Mouse (Mus musculus): ENCODE data around the gene Srcap. TPM values are rescaled to one million over a fixed set of nuclear protein-coding genes. Genes with fewer than 3 reads are reported as not detected.

The Srcap gene
- polyA plus RNA-seq, 1 experiment from 2014 or later = 37.9 TPM

DNA sequence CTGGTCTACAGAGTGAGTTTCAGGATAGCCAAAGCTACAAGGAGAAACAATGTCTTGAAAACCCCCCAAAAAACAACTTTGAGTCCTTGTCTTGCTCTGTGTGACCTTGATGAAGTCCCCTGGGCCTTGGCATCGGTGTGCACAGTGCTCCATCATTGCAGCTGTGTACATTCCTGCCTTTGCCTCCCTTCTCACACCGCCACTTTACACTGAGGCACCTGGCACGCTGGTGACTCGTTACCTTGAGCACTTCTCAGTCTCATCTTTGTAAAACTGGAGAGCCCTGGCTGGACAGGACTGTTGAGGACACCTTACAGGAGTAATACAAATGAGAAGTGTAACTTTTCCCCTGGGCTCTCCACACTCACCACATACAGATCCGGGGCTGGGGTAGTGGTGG, 75.4 kb downstream of the Srcap start:
- no peak for ATAC-seq
- no peaks in the 10 kb centered on the region for H3K27me3 ChIP-seq (replicated peaks; ENCODE audit: control insufficient read depth, insufficient read depth, low read length)
- WGBS = 71% methylated on average over 5 of the region's 5 CpGs
- no peaks in the 10 kb centered on the region for H3K9me3 ChIP-seq (ENCODE audit: control insufficient read depth, low read length)
- H3K4me2 ChIP-seq (ENCODE audit: low read length) = peak overlapping the region; percentile 76
- H3K4me1 ChIP-seq (ENCODE audit: control insufficient read depth, insufficient read depth, low read depth, low read length) = peaks cover 13% of the 10 kb centered on the region
- H3K27ac ChIP-seq (ENCODE audit: low read depth, low read length) = no peak overlapping the region
- H3K9ac ChIP-seq (ENCODE audit: low read depth, low read length) = peak overlapping the region; percentile 49
- peaks cover 28% of the 10 kb centered on the region for H3K36me3 ChIP-seq (ENCODE audit: control insufficient read depth, insufficient read depth, low read length)
- H3K4me3 ChIP-seq (ENCODE audit: low read length) = peak overlapping the region; percentile 84

DNA sequence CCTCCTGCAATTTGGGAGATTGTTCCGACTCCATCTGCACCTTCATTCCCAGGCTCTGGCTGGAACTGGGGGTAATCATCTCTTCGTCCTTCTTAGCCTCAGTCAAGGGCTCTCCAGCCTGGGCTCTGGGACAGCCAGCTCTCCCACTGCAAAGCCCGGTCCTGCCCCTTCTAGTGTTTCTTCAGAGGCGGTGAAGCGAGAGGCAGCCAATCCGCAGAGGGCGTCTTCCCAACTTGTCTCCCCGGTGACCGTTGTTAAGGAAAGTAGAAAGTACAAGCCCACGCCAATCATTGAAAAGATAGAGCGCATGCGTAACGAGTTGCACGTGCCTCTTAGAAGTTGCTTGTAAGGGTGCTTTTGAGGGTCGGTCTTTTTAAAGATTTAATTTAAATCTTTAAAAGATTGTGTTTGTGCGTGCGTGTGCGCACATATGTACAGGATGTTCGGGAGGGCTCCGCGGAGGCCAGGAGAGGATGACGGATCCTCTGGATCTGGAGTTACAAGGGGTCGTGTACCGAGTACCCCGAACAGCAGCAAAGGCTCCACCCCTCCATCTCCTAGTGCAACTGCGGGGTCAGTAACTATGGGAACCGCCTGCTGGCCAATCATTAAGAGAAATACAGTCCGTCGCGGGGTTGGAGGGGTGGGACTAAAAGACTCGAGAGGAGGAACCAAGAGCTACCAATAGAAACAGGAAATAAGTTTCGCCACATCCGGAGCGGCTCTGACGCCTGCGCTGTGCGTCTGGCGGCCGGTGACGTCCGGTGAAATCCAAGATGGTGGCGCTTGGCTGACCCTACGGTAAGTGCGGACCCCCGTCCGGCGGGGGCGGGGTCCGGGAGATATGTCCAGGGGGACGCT, 76.5 kb downstream of the Srcap start, which contains the start of the genes Ccdc189 and Rnf40:
TSS of gene Ccdc189 (minus strand) at position 585 of the 861 bp plus-strand sequence.
TSS of gene Rnf40 (plus strand) at position 757 of the 861 bp plus-strand sequence.
- peak within 1 kb of the TSS; percentile 84 for H3K4me3 ChIP-seq (ENCODE audit: low read length)
- peak within 1 kb of the TSS; percentile 76 for H3K4me2 ChIP-seq (ENCODE audit: low read length)
- ATAC-seq = peak; percentile 99
- H3K9me3 ChIP-seq (ENCODE audit: control insufficient read depth, low read length) = no peaks in the 10 kb centered on the region
- H3K27ac ChIP-seq (ENCODE audit: low read depth, low read length) = peak within 1 kb of the TSS; percentile 75
- under 1% methylated on average over 49 of the region's 50 CpGs for WGBS
- H3K27me3 ChIP-seq (replicated peaks; ENCODE audit: control insufficient read depth, insufficient read depth, low read length) = no peaks in the 10 kb centered on the region
- peaks cover 28% of the 10 kb centered on the region for H3K36me3 ChIP-seq (ENCODE audit: control insufficient read depth, insufficient read depth, low read length)
- H3K4me1 ChIP-seq (ENCODE audit: control insufficient read depth, insufficient read depth, low read depth, low read length) = peaks cover 13% of the 10 kb centered on the region
- peak within 1 kb of the TSS; percentile 84 for H3K9ac ChIP-seq (ENCODE audit: low read depth, low read length)

DNA sequence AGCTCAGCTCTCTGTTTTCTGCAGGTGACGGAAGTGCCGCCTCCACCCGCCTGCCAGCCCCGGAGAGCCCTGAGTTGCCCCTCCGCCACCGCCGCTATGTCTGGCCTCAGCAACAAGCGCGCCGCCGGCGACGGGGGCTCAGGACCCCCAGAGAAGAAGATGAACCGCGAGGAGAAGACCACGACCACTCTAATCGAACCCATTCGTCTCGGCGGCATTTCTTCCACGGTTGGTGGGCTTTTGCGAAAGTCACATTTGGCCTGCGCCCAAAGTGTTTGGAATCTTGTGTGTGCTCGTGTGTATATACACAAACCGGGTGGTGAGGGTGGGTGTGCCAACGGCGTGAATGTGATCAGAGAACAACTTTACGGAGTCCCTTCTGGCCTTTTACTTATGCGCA, 77.1 kb downstream of the Srcap start:
- Histone ChIP-seq H3K27ac (ENCODE audit: low read depth, low read length) (peak overlapping the region; percentile 75), H3K36me3 (ENCODE audit: control insufficient read depth, insufficient read depth, low read length) (peaks cover 28% of the 10 kb centered on the region), H3K9me3 (ENCODE audit: control insufficient read depth, low read length) (no peaks in the 10 kb centered on the region), H3K4me1 (ENCODE audit: control insufficient read depth, insufficient read depth, low read depth, low read length) (peaks cover 13% of the 10 kb centered on the region), H3K4me2 (ENCODE audit: low read length) (peak overlapping the region; percentile 76), H3K27me3 (replicated peaks; ENCODE audit: control insufficient read depth, insufficient read depth, low read length) (no peaks in the 10 kb centered on the region), H3K9ac (ENCODE audit: low read depth, low read length) (peak overlapping the region; percentile 84), H3K4me3 (ENCODE audit: low read length) (peak overlapping the region; percentile 84)
- ATAC-seq = no peak
- 6% methylated on average over 29 of the region's 29 CpGs for WGBS

DNA sequence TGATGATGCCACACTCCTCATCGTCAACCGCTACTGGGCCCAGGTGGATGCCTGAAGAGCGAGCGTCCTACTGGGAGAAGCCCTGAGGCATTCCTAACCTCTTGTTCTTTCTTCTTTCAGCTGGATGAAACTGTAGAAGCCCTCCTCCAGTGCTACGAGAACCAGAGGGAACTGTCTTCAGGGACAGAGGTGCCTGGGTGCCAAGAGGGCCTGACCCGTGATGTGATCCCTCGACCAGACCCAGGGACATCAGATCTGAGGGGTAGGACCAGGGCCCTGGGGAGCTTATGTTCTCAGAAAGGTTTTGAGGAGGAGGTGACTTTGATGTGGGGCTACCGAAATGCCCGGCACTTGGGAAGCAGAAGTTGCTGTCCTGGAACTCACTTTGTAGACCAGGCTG, 77.9 kb downstream of the Srcap start:
- Histone ChIP-seq H3K4me2 (ENCODE audit: low read length) (peak overlapping the region; percentile 76), H3K27ac (ENCODE audit: low read depth, low read length) (no peak overlapping the region), H3K4me3 (ENCODE audit: low read length) (no peak overlapping the region), H3K27me3 (replicated peaks; ENCODE audit: control insufficient read depth, insufficient read depth, low read length) (no peaks in the 10 kb centered on the region), H3K9ac (ENCODE audit: low read depth, low read length) (no peak overlapping the region), H3K36me3 (ENCODE audit: control insufficient read depth, insufficient read depth, low read length) (peaks cover 34% of the 10 kb centered on the region), H3K4me1 (ENCODE audit: control insufficient read depth, insufficient read depth, low read depth, low read length) (peaks cover 13% of the 10 kb centered on the region), H3K9me3 (ENCODE audit: control insufficient read depth, low read length) (no peaks in the 10 kb centered on the region)
- 93% methylated on average over 9 of the region's 9 CpGs for WGBS
- no peak for ATAC-seq

DNA sequence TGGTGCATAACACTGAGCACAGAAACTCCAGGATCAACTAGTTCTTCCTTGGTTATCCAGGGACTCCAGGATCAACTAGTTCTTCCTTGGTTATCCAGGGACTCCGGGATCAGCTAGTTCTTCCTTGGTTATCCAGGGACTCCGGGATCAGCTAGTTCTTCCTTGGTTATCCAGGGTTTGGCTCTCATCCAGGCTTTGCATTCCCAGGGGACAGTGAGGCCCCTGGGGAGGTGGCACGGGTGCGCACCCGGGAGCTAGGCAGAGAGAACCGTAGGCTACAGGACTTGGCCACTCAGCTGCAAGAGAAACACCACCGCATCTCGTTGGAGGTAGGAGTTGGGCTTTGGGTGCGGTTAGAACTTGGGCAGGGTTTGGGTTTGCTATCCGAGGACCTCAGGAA, 79.3 kb downstream of the Srcap start:
- H3K9me3 ChIP-seq (ENCODE audit: control insufficient read depth, low read length) = no peaks in the 10 kb centered on the region
- 89% methylated on average over 10 of the region's 10 CpGs for WGBS
- no peak overlapping the region for H3K4me3 ChIP-seq (ENCODE audit: low read length)
- ATAC-seq = no peak
- no peak overlapping the region for H3K4me2 ChIP-seq (ENCODE audit: low read length)
- H3K36me3 ChIP-seq (ENCODE audit: control insufficient read depth, insufficient read depth, low read length) = peaks cover 48% of the 10 kb centered on the region
- H3K4me1 ChIP-seq (ENCODE audit: control insufficient read depth, insufficient read depth, low read depth, low read length) = peaks cover 13% of the 10 kb centered on the region
- H3K27me3 ChIP-seq (replicated peaks; ENCODE audit: control insufficient read depth, insufficient read depth, low read length) = no peaks in the 10 kb centered on the region
- no peak overlapping the region for H3K27ac ChIP-seq (ENCODE audit: low read depth, low read length)
- no peak overlapping the region for H3K9ac ChIP-seq (ENCODE audit: low read depth, low read length)

DNA sequence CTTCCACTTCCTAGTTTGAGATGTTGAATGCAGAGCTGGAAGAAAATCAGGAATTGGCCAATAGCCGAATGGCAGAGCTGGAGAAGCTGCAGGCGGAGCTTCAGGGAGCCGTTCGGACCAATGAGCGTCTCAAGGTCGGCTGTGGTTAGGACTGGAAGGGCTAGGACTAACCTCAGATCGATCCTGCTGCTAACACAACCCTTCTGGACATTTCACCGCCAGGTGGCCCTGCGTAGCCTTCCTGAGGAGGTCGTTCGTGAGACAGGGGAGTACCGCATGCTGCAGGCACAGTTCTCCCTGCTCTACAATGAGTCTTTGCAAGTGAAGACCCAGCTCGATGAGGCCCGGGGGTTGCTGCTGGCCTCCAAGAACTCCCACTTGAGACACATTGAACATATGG, 80.8 kb downstream of the Srcap start:
- Histone ChIP-seq H3K4me1 (ENCODE audit: control insufficient read depth, insufficient read depth, low read depth, low read length) (peaks cover 8% of the 10 kb centered on the region), H3K9ac (ENCODE audit: low read depth, low read length) (no peak overlapping the region), H3K9me3 (ENCODE audit: control insufficient read depth, low read length) (no peaks in the 10 kb centered on the region), H3K4me3 (ENCODE audit: low read length) (no peak overlapping the region), H3K4me2 (ENCODE audit: low read length) (no peak overlapping the region), H3K27me3 (replicated peaks; ENCODE audit: control insufficient read depth, insufficient read depth, low read length) (no peaks in the 10 kb centered on the region), H3K36me3 (ENCODE audit: control insufficient read depth, insufficient read depth, low read length) (peaks cover 62% of the 10 kb centered on the region), H3K27ac (ENCODE audit: low read depth, low read length) (no peak overlapping the region)
- WGBS = 92% methylated on average over 14 of the region's 14 CpGs
- no peak for ATAC-seq

DNA sequence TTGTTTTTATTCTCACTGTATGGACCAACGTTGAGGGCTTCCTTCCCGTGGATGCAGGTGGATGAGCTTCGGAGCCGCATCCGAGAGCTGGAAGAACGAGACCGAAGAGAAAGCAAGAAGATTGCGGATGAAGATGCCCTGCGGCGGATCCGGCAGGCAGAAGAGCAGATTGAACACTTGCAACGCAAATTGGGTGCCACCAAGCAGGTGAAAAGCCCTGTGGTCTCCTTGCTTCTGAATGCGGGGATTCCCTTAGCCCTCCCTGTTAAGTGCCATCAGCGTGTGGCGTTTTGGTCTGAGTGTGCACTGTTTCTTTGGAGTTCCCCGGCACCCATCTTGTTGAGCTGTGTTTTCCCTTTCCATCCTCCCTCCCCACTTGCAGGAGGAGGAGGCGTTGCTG, 85.0 kb downstream of the Srcap start:
- Histone ChIP-seq H3K4me3 (ENCODE audit: low read length) (no peak overlapping the region), H3K36me3 (ENCODE audit: control insufficient read depth, insufficient read depth, low read length) (peaks cover 76% of the 10 kb centered on the region), H3K27ac (ENCODE audit: low read depth, low read length) (no peak overlapping the region), H3K4me2 (ENCODE audit: low read length) (no peak overlapping the region), H3K27me3 (replicated peaks; ENCODE audit: control insufficient read depth, insufficient read depth, low read length) (no peaks in the 10 kb centered on the region), H3K4me1 (ENCODE audit: control insufficient read depth, insufficient read depth, low read depth, low read length) (no peaks in the 10 kb centered on the region), H3K9me3 (ENCODE audit: control insufficient read depth, low read length) (no peaks in the 10 kb centered on the region), H3K9ac (ENCODE audit: low read depth, low read length) (no peak overlapping the region)
- WGBS = 98% methylated on average over 17 of the region's 17 CpGs
- ATAC-seq = no peak

DNA sequence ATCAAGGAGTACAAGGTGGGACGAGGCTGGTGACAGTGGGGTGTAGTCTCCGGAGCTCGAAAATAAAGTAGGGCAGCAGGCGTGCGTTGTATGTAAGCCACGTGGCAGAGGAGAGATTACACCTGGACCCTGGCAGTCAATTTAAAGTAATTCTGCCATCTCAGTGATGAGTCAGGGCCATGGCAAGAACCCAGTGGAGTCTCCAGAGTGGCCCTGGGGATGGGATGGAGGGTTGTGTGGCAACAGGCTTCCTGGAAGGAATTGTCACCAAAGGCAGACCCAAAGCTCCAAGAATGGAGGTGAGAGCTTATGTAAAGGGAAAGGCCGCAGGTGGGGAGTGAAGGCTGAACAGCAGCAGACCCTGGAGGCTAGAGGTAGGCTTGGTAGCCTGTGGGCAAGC, 88.8 kb downstream of the Srcap start:
- WGBS = 91% methylated on average over 7 of the region's 7 CpGs
- Histone ChIP-seq H3K4me3 (ENCODE audit: low read length) (no peak overlapping the region), H3K9me3 (ENCODE audit: control insufficient read depth, low read length) (no peaks in the 10 kb centered on the region), H3K4me2 (ENCODE audit: low read length) (no peak overlapping the region), H3K4me1 (ENCODE audit: control insufficient read depth, insufficient read depth, low read depth, low read length) (no peaks in the 10 kb centered on the region), H3K9ac (ENCODE audit: low read depth, low read length) (no peak overlapping the region), H3K36me3 (ENCODE audit: control insufficient read depth, insufficient read depth, low read length) (peaks cover 59% of the 10 kb centered on the region), H3K27ac (ENCODE audit: low read depth, low read length) (no peak overlapping the region), H3K27me3 (replicated peaks; ENCODE audit: control insufficient read depth, insufficient read depth, low read length) (no peaks in the 10 kb centered on the region)
- ATAC-seq = no peak

DNA sequence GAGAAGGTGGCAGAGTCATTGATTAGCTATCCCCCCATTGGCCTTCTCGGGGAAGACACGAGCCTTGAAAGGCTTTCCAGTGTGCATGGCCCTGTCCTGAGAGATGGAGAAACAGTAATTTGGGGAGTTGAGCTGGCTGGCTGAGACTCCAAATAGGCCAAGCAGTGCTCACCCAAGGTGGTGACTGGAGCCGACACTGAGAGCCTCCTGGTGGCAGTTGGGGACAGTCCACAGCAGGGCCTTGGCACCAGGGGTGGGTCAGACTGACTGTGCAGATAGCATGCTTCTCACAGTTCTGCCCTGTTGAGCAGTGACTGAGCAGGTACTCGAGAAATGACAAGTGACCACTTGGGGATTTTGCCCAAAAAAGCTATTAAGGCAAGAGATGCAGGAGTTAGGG, 90.0 kb downstream of the Srcap start:
- H3K4me2 ChIP-seq (ENCODE audit: low read length) = no peak overlapping the region
- no peak overlapping the region for H3K9ac ChIP-seq (ENCODE audit: low read depth, low read length)
- no peaks in the 10 kb centered on the region for H3K27me3 ChIP-seq (replicated peaks; ENCODE audit: control insufficient read depth, insufficient read depth, low read length)
- H3K36me3 ChIP-seq (ENCODE audit: control insufficient read depth, insufficient read depth, low read length) = peaks cover 48% of the 10 kb centered on the region
- no peaks in the 10 kb centered on the region for H3K4me1 ChIP-seq (ENCODE audit: control insufficient read depth, insufficient read depth, low read depth, low read length)
- H3K4me3 ChIP-seq (ENCODE audit: low read length) = no peak overlapping the region
- H3K9me3 ChIP-seq (ENCODE audit: control insufficient read depth, low read length) = no peaks in the 10 kb centered on the region
- ATAC-seq = no peak
- no peak overlapping the region for H3K27ac ChIP-seq (ENCODE audit: low read depth, low read length)
- WGBS = 79% methylated on average over 4 of the region's 4 CpGs

Measured in hindbrain, embryonic 16.5 days (tissue).